Mouse (Mus musculus) CD4-positive naive resting alpha-beta T cell, adult 76 days (primary cell): ENCODE data around the gene Add2. TPM values are rescaled to one million over a fixed set of nuclear protein-coding genes. Genes with fewer than 3 reads are reported as not detected.

Experiments
- total RNA-seq: library from RNA; stranded (reverse); gene quantifications from one replicate; pipeline ENCODE4 v1.2.4, GENCODE M21; 2023

Gene Add2
- total RNA-seq, result 1.6 TPM

DNA sequence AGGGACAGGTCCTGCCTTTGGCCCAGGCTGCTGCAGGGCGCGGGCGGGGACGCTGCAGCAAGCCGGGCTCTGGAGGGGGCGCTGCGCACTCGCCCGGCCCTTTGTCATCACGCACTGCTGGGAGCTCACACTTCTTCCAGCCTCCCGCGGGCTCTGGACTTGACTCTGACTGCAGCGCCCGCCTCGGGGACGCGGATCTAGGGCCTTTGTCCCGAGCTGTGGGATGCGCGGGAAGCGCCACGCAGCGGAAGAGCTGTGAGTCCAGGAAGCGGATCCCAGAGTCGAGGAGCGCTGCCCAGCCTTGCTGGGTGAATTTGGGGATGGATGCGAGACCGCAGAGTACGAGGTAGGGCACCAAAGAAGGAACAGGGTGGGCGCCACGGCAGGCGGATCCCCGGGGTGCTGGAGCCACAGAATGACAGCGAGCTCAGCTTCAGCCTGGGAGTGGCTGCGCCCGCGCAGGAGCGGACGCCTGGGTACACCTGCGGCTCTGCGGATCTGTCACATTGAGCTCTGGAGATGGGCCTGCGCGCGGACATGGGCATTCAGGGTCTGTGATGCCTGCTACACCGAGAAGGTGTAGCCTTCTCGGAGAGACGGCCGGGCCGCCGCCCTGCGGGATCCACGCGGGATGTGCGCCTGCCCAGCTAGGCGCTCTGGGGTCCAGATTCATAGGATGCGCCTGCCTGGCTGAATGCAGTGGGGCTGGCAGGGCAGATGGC lies at the start of gene Add2:
Add2 (plus strand) TSS at position 81 of the 722 bp plus-strand sequence.

DNA sequence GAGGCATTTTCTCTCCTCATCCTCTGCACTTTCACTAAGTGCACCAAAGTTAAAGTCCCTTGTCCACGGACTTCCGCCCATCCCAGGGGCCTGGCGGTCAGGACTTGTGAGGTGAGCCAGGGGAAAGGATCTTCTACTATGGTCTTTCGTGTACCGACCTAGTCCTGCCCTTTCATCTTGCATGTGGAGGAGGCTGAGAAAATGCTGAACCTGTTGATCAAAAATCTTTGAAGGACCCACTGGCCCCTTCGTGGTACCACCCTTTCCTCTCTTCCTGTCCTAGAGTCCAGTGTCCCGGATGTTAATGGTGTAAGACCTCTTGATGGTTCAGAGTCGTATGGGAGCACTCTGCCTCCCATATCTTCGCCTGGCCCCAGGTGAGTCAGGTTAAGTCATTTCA lies 12.6 kb upstream of the Add2 start, which contains the start of gene Figla:
Figla (plus strand) TSS at position 301 of the 400 bp plus-strand sequence.

Other genes with a start within 250 kb of the Add2 start
- gene Nat8f6, start 207.7 kb upstream of the Add2 start, total RNA-seq, result not detected
- gene Nat8f5, start 207.7 kb upstream of the Add2 start, total RNA-seq, result not detected
- not detected for gene Nat8, start 196.6 kb upstream of the Add2 start, total RNA-seq
- 0.56 TPM for gene Nat8f2, start 159.5 kb upstream of the Add2 start, total RNA-seq
- gene Nat8f4, start 123.8 kb upstream of the Add2 start, total RNA-seq, result 3.4 TPM
- gene Tprkb, start 116.8 kb upstream of the Add2 start, total RNA-seq, result 22.9 TPM
- 2.2 TPM for gene Nat8f1, start 113.0 kb upstream of the Add2 start, total RNA-seq
- 245 TPM for gene Dusp11, start 67.0 kb upstream of the Add2 start, total RNA-seq
- not detected for gene Figla, start 12.5 kb upstream of the Add2 start, total RNA-seq
- gene Tgfa, start 166.5 kb downstream of the Add2 start, total RNA-seq, result not detected